Mouse (Mus musculus) liver, embryonic 11.5 days (tissue): ENCODE measurements around the gene Pjvk. TPM values are rescaled to one million over a fixed set of nuclear protein-coding genes. Genes with fewer than 3 reads are reported as not detected.
A peak's percentile ranks its signal among the peaks of the same experiment; 100 is the strongest.

Source experiments
- ATAC-seq: fragments of 200-750 bp; cut with Nextera tagmentation; replicated peaks from 2 replicates; pipeline ENCODE4 v1.8.0; 2017; ENCODE audit warnings: moderate number of reproducible peaks, mild to moderate bottlenecking, moderate TSS enrichment, moderate library complexity; ENCODE audit not compliant: low FRiP score
- DNase-seq: peaks from one replicate; pipeline ENCODE4 v3.0.0-alpha.2; 2017; ENCODE audit warnings: low spot score
- H3K27ac ChIP-seq: fragments of 300-500 bp; sonication (generic); 2 replicates; pipeline ENCODE4 v1.5.1; 2014; ENCODE audit warnings: mild to moderate bottlenecking, low read depth, low read length, control low read depth
- H3K27me3 ChIP-seq: fragments of 300-500 bp; sonication (generic); replicated peaks from 2 replicates; pipeline ENCODE4 v1.6.1; 2014; ENCODE audit warnings: low read length, mixed read lengths; ENCODE audit not compliant: control insufficient read depth, insufficient read depth
- H3K36me3 ChIP-seq: fragments of 300-500 bp; sonication (generic); 2 replicates; pipeline ENCODE4 v1.6.1; 2014; ENCODE audit warnings: mild to moderate bottlenecking, low read length, moderate library complexity, mixed read lengths; ENCODE audit not compliant: control insufficient read depth, insufficient read depth
- H3K4me1 ChIP-seq: fragments of 300-500 bp; sonication (generic); replicated peaks from 2 replicates; pipeline ENCODE4 v1.6.1; 2014; ENCODE audit warnings: low read length, mixed read lengths; ENCODE audit not compliant: control insufficient read depth, insufficient read depth
- H3K4me2 ChIP-seq: fragments of 300-500 bp; sonication (generic); 2 replicates; pipeline ENCODE4 v1.6.1; 2014; ENCODE audit warnings: mild to moderate bottlenecking, control low read depth, moderate library complexity
- H3K4me3 ChIP-seq: fragments of 300-500 bp; sonication (generic); 2 replicates; pipeline ENCODE4 v1.5.1; 2014; ENCODE audit warnings: low read depth, low read length, control low read depth
- H3K9ac ChIP-seq: fragments of 300-500 bp; sonication (generic); 2 replicates; pipeline ENCODE4 v1.6.1; 2014; ENCODE audit warnings: low read depth, low read length, control low read depth
- H3K9me3 ChIP-seq: fragments of 300-500 bp; sonication (generic); 2 replicates; pipeline ENCODE4 v1.6.1; 2016; ENCODE audit warnings: low read length, inconsistent platforms, mixed read lengths; ENCODE audit not compliant: control insufficient read depth
- WGBS: fragments of 180-500 bp; shearing (Covaris S2); extraction: QIAGEN DNeasy Blood & Tissue Kit; methylation state at CpG from one replicate; pipeline ENCODE4 v1.1.7; 2014; 5-methylcytosine and 5-hydroxymethylcytosine counted together
- polyA plus RNA-seq: library from polyadenylated mRNA; unstranded; fragments of >200 nt; fragmentation: Nextera tagmentation; extraction: Ambion mirVana; gene quantifications from 2 replicates; pipeline ENCODE4 v1.2.1, GENCODE M21; 2014

The Pjvk gene
- polyA plus RNA-seq, 1 experiment from 2014 or later = not detected

- H3K4me1 ChIP-seq = peaks cover 10% of the 10 kb centered on the region
- ATAC-seq (peak; percentile 90), DNase-seq (peak; percentile 94)
- no peaks in the 10 kb centered on the region for H3K27me3 ChIP-seq
- H3K4me3 ChIP-seq = peak within 1 kb of the TSS; percentile 60
- H3K4me2 ChIP-seq = peak within 1 kb of the TSS; percentile 84
- H3K36me3 ChIP-seq = no peaks in the 10 kb centered on the region
- H3K9ac ChIP-seq = peak within 1 kb of the TSS; percentile 72
- peak within 1 kb of the TSS; percentile 71 for H3K27ac ChIP-seq
- H3K9me3 ChIP-seq = no peaks in the 10 kb centered on the region
- WGBS = under 1% methylated on average over 17 of the region's 17 CpGs
These were observed 24.7 kb downstream of the Pjvk start, which contains the start of gene Fkbp7 for GRCm38 (mm10) chr2:76672966-76673392. Gene Fkbp7 (minus strand): TSS chr2:76673116.

GRCm38 (mm10) chr2:76673472-76674081, 25.3 kb downstream of the Pjvk start:
- ATAC-seq = peak; percentile 34; the same call in 1 of the 2 replicates
- H3K27me3 ChIP-seq = no peaks in the 10 kb centered on the region
- peaks cover 10% of the 10 kb centered on the region for H3K4me1 ChIP-seq

GRCm38 (mm10) chr2:76674725-76675427, 26.6 kb downstream of the Pjvk start, which contains the start of gene Plekha3:
Gene Plekha3 (plus strand): TSS chr2:76675281.
- peak within 1 kb of the TSS; percentile 52 for H3K27ac ChIP-seq
- WGBS = 3% methylated on average over 49 of the region's 52 CpGs
- H3K4me2 ChIP-seq = peak within 1 kb of the TSS; percentile 73
- H3K9me3 ChIP-seq = no peaks in the 10 kb centered on the region
- H3K9ac ChIP-seq = peak within 1 kb of the TSS; percentile 79
- peaks cover 10% of the 10 kb centered on the region for H3K4me1 ChIP-seq
- DNase-seq (peak; percentile 77), ATAC-seq (peak; percentile 71)
- H3K27me3 ChIP-seq = no peaks in the 10 kb centered on the region
- H3K4me3 ChIP-seq = peak within 1 kb of the TSS; percentile 81
- peaks cover 7% of the 10 kb centered on the region for H3K36me3 ChIP-seq

More at GRCm38 (mm10) chr2:76673472-76674081, 25.3 kb downstream of the Pjvk start:
- Histone ChIP-seq H3K9ac (no peak overlapping the region), H3K36me3 (peaks cover 3% of the 10 kb centered on the region; the same call in 1 of the 2 replicates), H3K4me2 (peak overlapping the region; percentile 84), H3K9me3 (no peaks in the 10 kb centered on the region), H3K27ac (peak overlapping the region; percentile 36), H3K4me3 (peak overlapping the region; percentile 60)
- 36% methylated on average over 7 of the region's 7 CpGs for WGBS
- DNase-seq = peak; percentile 46

GRCm38 (mm10) chr2:76675451-76675850, 27.2 kb downstream of the Pjvk start:
- peak overlapping the region; percentile 79 for H3K9ac ChIP-seq
- H3K9me3 ChIP-seq = no peaks in the 10 kb centered on the region
- H3K27ac ChIP-seq = peak overlapping the region; percentile 52
- ATAC-seq = peak; percentile 28
- no peaks in the 10 kb centered on the region for H3K27me3 ChIP-seq
- H3K36me3 ChIP-seq = peaks cover 10% of the 10 kb centered on the region
- WGBS = under 1% methylated on average over 38 of the region's 44 CpGs
- H3K4me2 ChIP-seq = peak overlapping the region; percentile 73
- peaks cover 10% of the 10 kb centered on the region for H3K4me1 ChIP-seq
- H3K4me3 ChIP-seq = peak overlapping the region; percentile 81
- DNase-seq = peak; percentile 68

GRCm38 (mm10) chr2:76675949-76676348, 27.7 kb downstream of the Pjvk start:
- H3K27me3 ChIP-seq = no peaks in the 10 kb centered on the region
- peak overlapping the region; percentile 81 for H3K4me3 ChIP-seq
- no peak overlapping the region for H3K27ac ChIP-seq
- H3K4me2 ChIP-seq = peak overlapping the region; percentile 73
- ATAC-seq = no peak
- peaks cover 10% of the 10 kb centered on the region for H3K36me3 ChIP-seq
- DNase-seq = no peak
- H3K9ac ChIP-seq = peak overlapping the region; percentile 79
- H3K9me3 ChIP-seq = no peaks in the 10 kb centered on the region
- H3K4me1 ChIP-seq = peaks cover 10% of the 10 kb centered on the region
- WGBS = 14% methylated on average over 4 of the region's 4 CpGs

GRCm38 (mm10) chr2:76676401-76677226, 28.3 kb downstream of the Pjvk start:
- no peak overlapping the region for H3K27ac ChIP-seq
- DNase-seq = no peak

GRCm38 (mm10) chr2:76682301-76682700, 34.0 kb downstream of the Pjvk start:
- DNase-seq (no peak), ATAC-seq (no peak)
- no peak overlapping the region for H3K4me2 ChIP-seq
- WGBS = 88% methylated on average over 8 of the region's 8 CpGs
- H3K9me3 ChIP-seq = no peaks in the 10 kb centered on the region
- H3K4me3 ChIP-seq = no peak overlapping the region
- H3K4me1 ChIP-seq = no peaks in the 10 kb centered on the region; the same call in 1 of the 2 replicates
- no peak overlapping the region for H3K27ac ChIP-seq
- no peak overlapping the region for H3K9ac ChIP-seq
- peaks cover 32% of the 10 kb centered on the region for H3K36me3 ChIP-seq
- H3K27me3 ChIP-seq = no peaks in the 10 kb centered on the region

More at GRCm38 (mm10) chr2:76676401-76677226, 28.3 kb downstream of the Pjvk start:
- WGBS = 74% methylated on average over 13 of the region's 13 CpGs
- no peak for ATAC-seq
- Histone ChIP-seq H3K4me1 (peaks cover 10% of the 10 kb centered on the region), H3K4me3 (peak overlapping the region; percentile 81), H3K36me3 (peaks cover 10% of the 10 kb centered on the region), H3K4me2 (peak overlapping the region; percentile 73), H3K9me3 (no peaks in the 10 kb centered on the region), H3K9ac (peak overlapping the region; percentile 79), H3K27me3 (no peaks in the 10 kb centered on the region)

- Histone ChIP-seq H3K36me3 (peaks cover 32% of the 10 kb centered on the region), H3K9me3 (no peaks in the 10 kb centered on the region), H3K27me3 (no peaks in the 10 kb centered on the region), H3K4me3 (no peak overlapping the region), H3K9ac (no peak overlapping the region), H3K4me1 (peaks cover 2% of the 10 kb centered on the region; the same call in 1 of the 2 replicates), H3K4me2 (no peak overlapping the region), H3K27ac (no peak overlapping the region)
- DNase-seq (no peak), ATAC-seq (no peak)
- 86% methylated on average over 3 of the region's 3 CpGs for WGBS
These were observed 38.7 kb downstream of the Pjvk start for GRCm38 (mm10) chr2:76686986-76687385.
